ENCODE assay signal across 9 mouse cellular contexts in the genomic region with DNA sequence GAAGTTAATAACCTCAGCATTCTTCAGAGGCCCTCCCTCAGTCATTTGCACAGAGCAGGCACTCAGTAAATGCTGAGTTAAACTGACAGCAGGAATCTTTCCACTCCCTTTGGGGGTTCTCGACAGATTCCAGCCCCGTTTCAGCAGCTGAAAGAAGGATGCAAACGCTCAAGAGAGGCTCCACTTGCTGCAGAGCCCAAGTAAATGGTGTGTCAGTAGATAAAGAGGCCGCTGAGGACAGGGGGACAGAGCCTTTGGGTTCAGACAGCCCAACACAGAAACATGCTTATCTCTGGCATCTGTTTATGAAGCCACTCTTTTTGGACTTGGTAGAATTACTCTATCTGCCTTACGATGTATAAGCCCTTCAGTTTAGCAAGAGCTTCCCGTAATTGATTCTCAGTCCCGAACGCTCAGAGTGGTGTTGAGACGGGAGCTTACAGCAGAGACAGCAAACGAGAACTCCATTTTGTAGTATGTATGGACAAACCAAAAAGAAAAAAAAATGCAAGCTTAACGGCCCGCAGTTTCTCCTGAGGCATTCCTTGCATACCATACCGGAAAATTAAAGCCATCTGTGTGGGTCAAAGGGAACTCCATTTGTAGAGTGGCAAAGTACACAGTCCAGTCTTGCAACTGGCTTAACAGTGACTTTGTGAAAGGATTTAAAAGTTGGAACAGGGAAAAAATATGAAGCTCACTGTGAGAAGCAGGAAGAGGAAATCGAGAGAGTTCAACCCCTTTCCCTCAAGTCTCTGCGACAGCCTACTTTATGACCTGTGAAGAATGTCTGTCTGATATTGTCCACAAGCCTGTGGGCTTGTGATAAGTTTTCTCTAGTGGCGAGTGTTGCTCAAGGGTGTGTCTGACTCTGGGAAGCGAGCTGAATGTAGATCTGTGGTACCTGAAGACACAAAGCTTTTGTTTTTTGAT. TPM values are rescaled to one million over a fixed set of nuclear protein-coding genes. Genes with fewer than 3 reads are reported as not detected.
DNase-seq lines count a peak whose midpoint lies in the region; ATAC-seq lines count a peak whose summit lies in the region.
"Had no signal": no experiment of that assay in that cellular context is flagged by ENCODE, and none has a peak within 500 bp of the region (broad histone marks: within the 10 kb centered on the region; RNA-seq: fewer than 3 reads in every experiment).

No protein-coding gene starts in this region.

- H3K9me3 ChIP-seq in heart, embryonic 13.5 days, result no peaks in the 10 kb centered on the region
- no peaks in the 10 kb centered on the region for H3K9me3 ChIP-seq in limb, embryonic 11.5 days (ENCODE audit: control insufficient read depth, low read length)

- 16% methylated on average over 17 of the region's 17 CpGs for WGBS in heart, embryonic 13.5 days
- WGBS in limb, embryonic 11.5 days, result 9% methylated on average over 17 of the region's 17 CpGs

- peak; percentile 23 for DNase-seq in kidney, adult 11 months
- no peak for DNase-seq in kidney, postnatal 25 days
- DNase-seq in limb, embryonic 11.5 days (ENCODE audit: low spot score), result peak; percentile 75
- DNase-seq in retina, postnatal 1 day, result peak; percentile 21
- no peak for DNase-seq in layer of hippocampus, adult 9-10 months (ENCODE audit: low spot score)
- DNase-seq in left cerebral cortex, postnatal 25 days (ENCODE audit: low spot score in 2 of 2), result no peak
- DNase-seq in urinary bladder, postnatal 36 days (ENCODE audit: low spot score in 2 of 2), result no peak
- DNase-seq: cerebellum, adult 11-12 months had no signal

- no peaks in the 10 kb centered on the region for H3K27me3 ChIP-seq in heart, embryonic 13.5 days (replicated peaks)
- H3K27me3 ChIP-seq in limb, embryonic 11.5 days (ENCODE audit: control insufficient read depth, insufficient read depth, low read length), result no peaks in the 10 kb centered on the region

- ATAC-seq in heart, embryonic 13.5 days (ENCODE audit: extremely low read depth, insufficient number of reproducible peaks, low FRiP score, low TSS enrichment), result no peak
- ATAC-seq in limb, embryonic 11.5 days (ENCODE audit: insufficient number of reproducible peaks, low FRiP score, low TSS enrichment, low read depth), result peak; percentile 65

- H3K27ac ChIP-seq in heart, embryonic 13.5 days (replicated peaks), result peak overlapping the region; percentile 92
- peak overlapping the region; percentile 96 for H3K27ac ChIP-seq in limb, embryonic 11.5 days (replicated peaks; ENCODE audit: low read depth, low read length)

- H3K4me2 ChIP-seq in heart, embryonic 13.5 days, result peak overlapping the region; percentile 37
- peak overlapping the region; percentile 11; the same call in 1 of the 2 replicates for H3K4me2 ChIP-seq in limb, embryonic 11.5 days (ENCODE audit: low read depth, severe bottlenecking)

- H3K36me3 ChIP-seq in heart, embryonic 13.5 days, result peaks cover 48% of the 10 kb centered on the region
- no peaks in the 10 kb centered on the region; the same call in 1 of the 2 replicates for H3K36me3 ChIP-seq in limb, embryonic 11.5 days (ENCODE audit: control insufficient read depth, insufficient read depth, low read length)

- H3K4me3 ChIP-seq in heart, embryonic 13.5 days, result no peak overlapping the region
- H3K4me3 ChIP-seq in limb, embryonic 11.5 days (ENCODE audit: low read depth, low read length), result no peak overlapping the region

- intact Hi-C loops in left cerebral cortex, postnatal 25 days (cut with DNase I), result no loop called here

- H3K4me1 ChIP-seq in heart, embryonic 13.5 days, result peaks cover 52% of the 10 kb centered on the region
- H3K4me1 ChIP-seq in limb, embryonic 11.5 days (ENCODE audit: control insufficient read depth, insufficient read depth, low read length), result peaks cover 25% of the 10 kb centered on the region

- H3K9ac ChIP-seq in heart, embryonic 13.5 days, result peak overlapping the region; percentile 17
- H3K9ac ChIP-seq in limb, embryonic 11.5 days (ENCODE audit: low read length), result peak overlapping the region; percentile 22; the same call in 1 of the 2 replicates

RNA-seq across cellular contexts. Expression of a gene that starts 55.2 kb away (rescaled TPM):
- 110 and 111 TPM in 2 replicates for polyA plus RNA-seq in heart, embryonic 13.5 days (2015; fragmentation: Nextera tagmentation; extraction: Ambion mirVana)
- 73.8 and 75.6 TPM in 2 replicates for polyA plus RNA-seq in limb, embryonic 11.5 days (2014; fragmentation: Nextera tagmentation; extraction: Ambion mirVana)
- total RNA-seq in left cerebral cortex, postnatal 25 days (2021), result 1 to 10 TPM; 1.2 to 1.4 TPM

Comparison
In these comparisons a context has a peak if more than half of its experiments do, and no peak if none do; other contexts are left out.
1. DNase-seq: peak in kidney, adult 11 months (single experiment), limb, embryonic 11.5 days (single experiment) and retina, postnatal 1 day (single experiment); none in kidney, postnatal 25 days (0 of 2), layer of hippocampus, adult 9-10 months (single experiment), left cerebral cortex, postnatal 25 days (0 of 2) and urinary bladder, postnatal 36 days (0 of 2).